Mouse (Mus musculus) lung, adult 2 months (tissue): Measurements from ENCODE around the gene Cdkl1.

ENCODE experiments used
- CTCF ChIP-seq: fragments of 200-500 bp; IDR thresholded peaks from 2 replicates; pipeline ENCODE4 v1.5.1; 2011; ENCODE audit warnings: mild to moderate bottlenecking, low read length, control low read depth; ENCODE audit not compliant: insufficient read depth
- POLR2A ChIP-seq: fragments of 200-500 bp; IDR thresholded peaks from 2 replicates; pipeline ENCODE4 v1.6.1; 2011; ENCODE audit warnings: low read depth, mild to moderate bottlenecking, control low read depth, low read length, borderline replicate concordance; ENCODE audit errors: extremely low read depth

- TF ChIP-seq POLR2A (no peak), CTCF (no peak)
Measured at GRCm38 (mm10) chr12:69833982-69834604, 43.0 kb upstream of the Cdkl1 start.
